Mouse (Mus musculus) myocyte (in vitro differentiated cells): ENCODE measurements at regions not wholly inside any gene's neighbourhood (a gene's known extent, or its start where the extent isn't known, plus 50 kb on each side); places are given as distances from the start of the nearest gene placed in this dataset.

Experiments
- CEBPB ChIP-seq: IDR thresholded peaks from 2 replicates; pipeline ENCODE4 v1.6.1; 2011; ENCODE audit warnings: mild to moderate bottlenecking, moderate library complexity; ENCODE audit not compliant: poor library complexity, insufficient read depth, severe bottlenecking
- E2F4 ChIP-seq: IDR thresholded peaks from one replicate; pipeline ENCODE4 v1.6.1; 2011; ENCODE audit warnings: mild to moderate bottlenecking, control low read depth, moderate library complexity; ENCODE audit not compliant: insufficient read depth
- MAX ChIP-seq: IDR thresholded peaks from one replicate; pipeline ENCODE4 v1.6.1; 2011; ENCODE audit warnings: low read depth, mild to moderate bottlenecking, control low read depth
- MYOD1 ChIP-seq, 3 experiments: IDR thresholded peaks; one replicate each; pipeline ENCODE4 v1.6.1; 2011; ENCODE audit warnings: control low read depth in 2 of 3, low read depth in 2 of 3, mild to moderate bottlenecking in 2 of 3, moderate library complexity in 1 of 3; ENCODE audit not compliant: insufficient read length in 2 of 3, control insufficient read depth in 1 of 3
- POLR2A ChIP-seq: IDR thresholded peaks from one replicate; pipeline ENCODE4 v1.6.1; 2011; ENCODE audit warnings: low read depth, mild to moderate bottlenecking, control low read depth, moderate library complexity; ENCODE audit not compliant: insufficient read length
- POLR2AphosphoS2 ChIP-seq: IDR thresholded peaks from one replicate; pipeline ENCODE4 v1.6.1; 2011; ENCODE audit warnings: low read depth, control low read depth; ENCODE audit not compliant: insufficient read length
- REST ChIP-seq: IDR thresholded peaks from one replicate; pipeline ENCODE4 v1.6.1; 2011; ENCODE audit warnings: mild to moderate bottlenecking, control low read depth, moderate library complexity; ENCODE audit not compliant: insufficient read depth, insufficient read length
- SRF ChIP-seq: IDR thresholded peaks from one replicate; pipeline ENCODE4 v1.6.1; 2011; ENCODE audit warnings: low read depth; ENCODE audit not compliant: control insufficient read depth, insufficient read length
- TCF12 ChIP-seq: IDR thresholded peaks from one replicate; pipeline ENCODE4 v1.6.1; 2011; ENCODE audit warnings: mild to moderate bottlenecking, control low read depth; ENCODE audit not compliant: poor library complexity, insufficient read depth, severe bottlenecking
- TCF3 ChIP-seq: IDR thresholded peaks from one replicate; pipeline ENCODE4 v1.6.1; 2011; ENCODE audit warnings: low read depth, control low read depth; ENCODE audit not compliant: insufficient read length
- USF1 ChIP-seq: IDR thresholded peaks from one replicate; pipeline ENCODE4 v1.6.1; 2011; ENCODE audit warnings: low read depth, mild to moderate bottlenecking, control low read depth, moderate library complexity

GRCm38 (mm10) chr2:9782698-9783097 is 98.4 kb upstream of the 4930412O13Rik start:
- TF ChIP-seq CEBPB, result no peak
- TF ChIP-seq POLR2A, result no peak
- TF ChIP-seq TCF3, result no peak
- TF ChIP-seq POLR2AphosphoS2, result no peak
- TF ChIP-seq MAX, result no peak
- no peak for TF ChIP-seq E2F4
- TF ChIP-seq MYOD1 (IDR thresholded peaks at IDR 0.05; ENCODE audit: control insufficient read depth in 1 of 3, insufficient read length in 2 of 3, low read depth in 2 of 3), result no peak
- TF ChIP-seq REST, result no peak
- TF ChIP-seq TCF12, result no peak
- TF ChIP-seq USF1, result no peak
- TF ChIP-seq SRF, result no peak
